Mouse (Mus musculus): ENCODE measurements around the gene Bdkrb2. TPM values are rescaled to one million over a fixed set of nuclear protein-coding genes. Genes with fewer than 3 reads are reported as not detected.

The Bdkrb2 gene
- polyA plus RNA-seq, 1 experiment from 2014 or later, result 0.78 TPM

DNA sequence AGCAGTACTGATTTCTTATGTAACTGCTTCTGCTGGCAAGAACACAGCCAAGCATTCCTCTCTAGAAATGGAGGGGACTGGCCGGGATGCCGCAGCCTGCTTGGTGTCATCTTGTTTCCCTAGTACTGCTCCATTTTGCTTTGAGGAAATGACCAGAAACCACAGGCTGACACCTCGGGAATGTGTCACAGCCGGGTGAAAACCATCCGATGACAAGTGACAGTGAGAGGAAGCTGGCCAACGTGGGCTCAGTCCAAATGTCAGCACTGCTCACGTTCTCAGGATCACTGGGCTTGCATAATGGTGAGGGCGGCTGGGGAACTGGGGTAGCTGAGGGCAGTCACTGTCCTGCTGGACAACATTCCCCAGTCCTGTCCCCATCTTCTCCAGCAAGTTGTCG lies 33.5 kb upstream of the Bdkrb2 start:
- Histone ChIP-seq H3K36me3 (ENCODE audit: control insufficient read depth, insufficient read depth, low read length) (no peaks in the 10 kb centered on the region), H3K27ac (ENCODE audit: low read length) (no peak overlapping the region), H3K9ac (replicated peaks; ENCODE audit: low read depth, low read length) (no peak overlapping the region), H3K4me3 (ENCODE audit: low read depth, low read length) (no peak overlapping the region), H3K4me1 (ENCODE audit: control insufficient read depth, insufficient read depth, low read length) (no peaks in the 10 kb centered on the region), H3K27me3 (ENCODE audit: control insufficient read depth, insufficient read depth, low read length) (no peaks in the 10 kb centered on the region), H3K9me3 (ENCODE audit: control insufficient read depth, low read depth, low read length) (no peaks in the 10 kb centered on the region), H3K4me2 (replicated peaks; ENCODE audit: low read depth, low read length) (no peak overlapping the region)
- 61% methylated on average over 9 of the region's 9 CpGs for WGBS
- ATAC-seq (ENCODE audit: insufficient number of reproducible peaks, insufficient read depth, low FRiP score, low read depth), result no peak

DNA sequence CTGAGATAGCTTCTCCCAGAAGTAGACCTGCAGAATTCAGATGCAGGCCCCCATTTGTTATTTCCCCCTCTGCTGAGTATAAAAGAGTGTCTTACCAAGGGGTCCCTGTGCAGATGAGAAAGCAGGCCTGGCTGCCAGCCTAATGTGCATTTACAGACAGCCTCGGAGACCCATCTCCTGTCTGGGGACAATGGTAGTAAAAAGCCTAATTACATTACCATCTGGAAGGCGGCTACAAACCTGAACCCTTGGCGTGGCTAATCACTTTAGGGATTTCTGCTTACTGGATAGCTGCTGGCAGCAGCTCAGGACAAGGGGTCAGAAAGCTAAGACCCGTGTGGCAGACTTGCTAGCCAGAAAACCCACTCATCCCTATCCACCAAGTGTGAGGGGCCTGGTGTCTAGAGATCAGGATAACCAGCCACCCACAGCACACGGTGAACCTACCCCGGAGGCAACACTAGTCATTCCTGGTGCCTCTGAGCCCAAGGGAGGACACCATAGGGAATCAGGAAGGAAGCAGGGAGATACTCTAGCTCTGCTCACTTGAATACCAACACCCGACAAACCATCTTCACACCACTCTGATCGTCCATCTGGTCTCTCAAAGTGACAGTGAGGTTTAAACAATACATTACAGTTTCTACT lies 31.2 kb upstream of the Bdkrb2 start:
- no peak overlapping the region for H3K9ac ChIP-seq (replicated peaks; ENCODE audit: low read depth, low read length)
- ATAC-seq (ENCODE audit: insufficient number of reproducible peaks, insufficient read depth, low FRiP score, low read depth), result no peak
- H3K27me3 ChIP-seq (ENCODE audit: control insufficient read depth, insufficient read depth, low read length), result no peaks in the 10 kb centered on the region
- H3K4me1 ChIP-seq (ENCODE audit: control insufficient read depth, insufficient read depth, low read length), result no peaks in the 10 kb centered on the region
- WGBS, result 62% methylated on average over 8 of the region's 8 CpGs
- H3K36me3 ChIP-seq (ENCODE audit: control insufficient read depth, insufficient read depth, low read length), result no peaks in the 10 kb centered on the region
- H3K9me3 ChIP-seq (ENCODE audit: control insufficient read depth, low read depth, low read length), result no peaks in the 10 kb centered on the region
- no peak overlapping the region for H3K4me3 ChIP-seq (ENCODE audit: low read depth, low read length)
- no peak overlapping the region for H3K27ac ChIP-seq (ENCODE audit: low read length)
- no peak overlapping the region for H3K4me2 ChIP-seq (replicated peaks; ENCODE audit: low read depth, low read length)

GRCm38 (mm10) chr12:105534842-105535241 lies 28.2 kb upstream of the Bdkrb2 start:
- Histone ChIP-seq H3K4me1 (ENCODE audit: control insufficient read depth, insufficient read depth, low read length) (no peaks in the 10 kb centered on the region), H3K4me2 (replicated peaks; ENCODE audit: low read depth, low read length) (no peak overlapping the region), H3K36me3 (ENCODE audit: control insufficient read depth, insufficient read depth, low read length) (no peaks in the 10 kb centered on the region), H3K27me3 (ENCODE audit: control insufficient read depth, insufficient read depth, low read length) (no peaks in the 10 kb centered on the region), H3K9ac (replicated peaks; ENCODE audit: low read depth, low read length) (no peak overlapping the region), H3K27ac (ENCODE audit: low read length) (no peak overlapping the region), H3K9me3 (ENCODE audit: control insufficient read depth, low read depth, low read length) (no peaks in the 10 kb centered on the region), H3K4me3 (ENCODE audit: low read depth, low read length) (no peak overlapping the region)
- WGBS, result 90% methylated on average over 4 of the region's 4 CpGs
- no peak for ATAC-seq (ENCODE audit: insufficient number of reproducible peaks, insufficient read depth, low FRiP score, low read depth)

GRCm38 (mm10) chr12:105535968-105536760 lies 26.9 kb upstream of the Bdkrb2 start:
- no peak for ATAC-seq (ENCODE audit: insufficient number of reproducible peaks, insufficient read depth, low FRiP score, low read depth)
- Histone ChIP-seq H3K4me3 (ENCODE audit: low read depth, low read length) (no peak overlapping the region), H3K4me2 (replicated peaks; ENCODE audit: low read depth, low read length) (no peak overlapping the region), H3K27ac (ENCODE audit: low read length) (no peak overlapping the region), H3K9ac (replicated peaks; ENCODE audit: low read depth, low read length) (no peak overlapping the region), H3K27me3 (ENCODE audit: control insufficient read depth, insufficient read depth, low read length) (no peaks in the 10 kb centered on the region), H3K9me3 (ENCODE audit: control insufficient read depth, low read depth, low read length) (no peaks in the 10 kb centered on the region), H3K36me3 (ENCODE audit: control insufficient read depth, insufficient read depth, low read length) (no peaks in the 10 kb centered on the region), H3K4me1 (ENCODE audit: control insufficient read depth, insufficient read depth, low read length) (no peaks in the 10 kb centered on the region)
- WGBS, result 66% methylated on average over 13 of the region's 13 CpGs

DNA sequence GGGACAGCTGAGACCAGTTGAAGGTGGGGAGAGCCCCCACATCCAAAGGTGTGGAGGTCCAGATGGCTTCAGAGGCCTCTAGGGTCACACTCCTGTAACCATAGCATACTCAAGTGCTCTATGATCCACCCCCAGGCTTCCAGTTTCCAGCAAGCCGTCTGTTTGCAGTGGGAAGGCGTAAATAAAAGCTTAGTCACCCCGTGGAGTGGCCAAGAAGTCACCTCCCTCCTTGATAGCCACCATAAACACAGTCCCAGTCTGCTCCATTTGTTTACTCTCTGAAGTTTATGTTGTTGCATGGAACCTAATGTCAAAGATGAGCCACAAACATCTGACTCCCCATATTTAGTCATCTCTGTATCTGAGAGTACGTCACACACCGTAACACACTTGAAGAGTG lies 25.9 kb upstream of the Bdkrb2 start:
- H3K9me3 ChIP-seq (ENCODE audit: control insufficient read depth, low read depth, low read length), result no peaks in the 10 kb centered on the region
- H3K4me1 ChIP-seq (ENCODE audit: control insufficient read depth, insufficient read depth, low read length), result no peaks in the 10 kb centered on the region
- no peaks in the 10 kb centered on the region for H3K27me3 ChIP-seq (ENCODE audit: control insufficient read depth, insufficient read depth, low read length)
- no peaks in the 10 kb centered on the region for H3K36me3 ChIP-seq (ENCODE audit: control insufficient read depth, insufficient read depth, low read length)
- H3K4me3 ChIP-seq (ENCODE audit: low read depth, low read length), result no peak overlapping the region
- H3K9ac ChIP-seq (replicated peaks; ENCODE audit: low read depth, low read length), result no peak overlapping the region
- no peak overlapping the region for H3K4me2 ChIP-seq (replicated peaks; ENCODE audit: low read depth, low read length)
- WGBS, result 48% methylated on average over 5 of the region's 5 CpGs
- H3K27ac ChIP-seq (ENCODE audit: low read length), result no peak overlapping the region
- ATAC-seq (ENCODE audit: insufficient number of reproducible peaks, insufficient read depth, low FRiP score, low read depth), result no peak

GRCm38 (mm10) chr12:105539649-105540048 lies 23.4 kb upstream of the Bdkrb2 start:
- H3K9me3 ChIP-seq (ENCODE audit: control insufficient read depth, low read depth, low read length), result no peaks in the 10 kb centered on the region
- no peaks in the 10 kb centered on the region for H3K4me1 ChIP-seq (ENCODE audit: control insufficient read depth, insufficient read depth, low read length)
- H3K27ac ChIP-seq (ENCODE audit: low read length), result no peak overlapping the region
- H3K4me2 ChIP-seq (replicated peaks; ENCODE audit: low read depth, low read length), result no peak overlapping the region
- 94% methylated on average over 10 of the region's 10 CpGs for WGBS
- H3K9ac ChIP-seq (replicated peaks; ENCODE audit: low read depth, low read length), result no peak overlapping the region
- H3K36me3 ChIP-seq (ENCODE audit: control insufficient read depth, insufficient read depth, low read length), result no peaks in the 10 kb centered on the region
- ATAC-seq (ENCODE audit: insufficient number of reproducible peaks, insufficient read depth, low FRiP score, low read depth), result no peak
- H3K27me3 ChIP-seq (ENCODE audit: control insufficient read depth, insufficient read depth, low read length), result no peaks in the 10 kb centered on the region
- H3K4me3 ChIP-seq (ENCODE audit: low read depth, low read length), result no peak overlapping the region

- no peaks in the 10 kb centered on the region for H3K27me3 ChIP-seq (ENCODE audit: control insufficient read depth, insufficient read depth, low read length)
- ATAC-seq (ENCODE audit: insufficient number of reproducible peaks, insufficient read depth, low FRiP score, low read depth), result no peak
- H3K9me3 ChIP-seq (ENCODE audit: control insufficient read depth, low read depth, low read length), result no peaks in the 10 kb centered on the region
- no peak overlapping the region for H3K4me3 ChIP-seq (ENCODE audit: low read depth, low read length)
- WGBS, result 65% methylated on average over 12 of the region's 12 CpGs
- no peak overlapping the region for H3K27ac ChIP-seq (ENCODE audit: low read length)
- H3K4me2 ChIP-seq (replicated peaks; ENCODE audit: low read depth, low read length), result no peak overlapping the region
- no peak overlapping the region for H3K9ac ChIP-seq (replicated peaks; ENCODE audit: low read depth, low read length)
- no peaks in the 10 kb centered on the region for H3K4me1 ChIP-seq (ENCODE audit: control insufficient read depth, insufficient read depth, low read length)
- no peaks in the 10 kb centered on the region for H3K36me3 ChIP-seq (ENCODE audit: control insufficient read depth, insufficient read depth, low read length)
Measured at GRCm38 (mm10) chr12:105541590-105542402, 21.2 kb upstream of the Bdkrb2 start.

DNA sequence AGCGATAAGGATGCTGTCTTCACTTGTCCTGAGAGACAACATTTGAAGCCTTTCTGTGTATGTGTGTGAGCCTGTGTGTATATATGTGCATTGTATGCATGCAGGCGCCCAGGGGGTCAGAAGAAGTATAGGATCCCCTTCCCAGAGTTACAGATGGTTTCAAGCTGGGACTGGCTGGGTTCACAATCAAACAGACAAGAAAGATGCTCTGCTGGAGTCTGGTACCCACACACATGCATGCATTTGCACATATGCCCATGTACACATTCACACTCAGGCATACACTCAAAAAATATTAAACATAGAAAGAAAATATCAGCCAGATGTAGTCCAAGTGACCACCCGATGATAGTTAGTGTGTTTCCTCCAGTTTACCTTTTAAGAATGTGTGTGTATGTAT lies 20.5 kb upstream of the Bdkrb2 start:
- H3K27me3 ChIP-seq (ENCODE audit: control insufficient read depth, insufficient read depth, low read length), result no peaks in the 10 kb centered on the region
- no peak overlapping the region for H3K4me3 ChIP-seq (ENCODE audit: low read depth, low read length)
- no peaks in the 10 kb centered on the region for H3K9me3 ChIP-seq (ENCODE audit: control insufficient read depth, low read depth, low read length)
- no peak overlapping the region for H3K4me2 ChIP-seq (replicated peaks; ENCODE audit: low read depth, low read length)
- no peak for ATAC-seq (ENCODE audit: insufficient number of reproducible peaks, insufficient read depth, low FRiP score, low read depth)
- H3K27ac ChIP-seq (ENCODE audit: low read length), result no peak overlapping the region
- H3K9ac ChIP-seq (replicated peaks; ENCODE audit: low read depth, low read length), result no peak overlapping the region
- H3K36me3 ChIP-seq (ENCODE audit: control insufficient read depth, insufficient read depth, low read length), result no peaks in the 10 kb centered on the region
- H3K4me1 ChIP-seq (ENCODE audit: control insufficient read depth, insufficient read depth, low read length), result 0 out of 2 replicates have a peak, but pooled peaks cover 4% of the 10 kb centered on the region
- WGBS, result 82% methylated on average over 3 of the region's 3 CpGs
